Mouse (Mus musculus): Measurements from ENCODE around the gene Nrros. TPM values are rescaled to one million over a fixed set of nuclear protein-coding genes. Genes with fewer than 3 reads are reported as not detected.

Nrros gene
- 263 to 290 TPM (median 275 TPM) in 4 replicates for total RNA-seq (2023)

DNA sequence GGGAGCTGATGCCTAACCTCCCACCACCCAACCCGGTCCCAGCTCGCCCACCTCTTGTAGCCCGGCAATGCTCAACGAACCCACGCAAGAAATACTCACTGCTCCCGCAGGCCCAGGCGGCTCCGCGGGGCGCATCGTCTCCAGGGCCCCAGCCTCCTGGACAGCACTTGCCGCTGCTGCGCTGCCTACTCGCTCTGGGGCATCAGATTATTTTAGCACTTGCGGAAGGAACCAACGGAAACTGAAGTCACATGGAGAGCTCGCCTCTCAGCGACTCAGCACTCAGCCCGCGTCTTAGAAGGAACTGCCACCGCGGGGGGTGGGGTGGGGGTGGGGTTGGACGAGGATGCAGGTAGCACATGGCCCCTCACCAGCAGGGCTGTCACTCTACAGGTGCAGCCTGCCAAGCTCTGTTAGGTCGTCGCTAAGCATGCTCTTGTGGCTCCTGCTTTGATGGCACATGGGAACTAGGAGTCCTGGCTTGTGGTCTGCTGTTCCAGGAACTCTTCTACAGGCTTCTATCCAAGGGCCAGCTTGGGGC is at the start of gene Nrros:
TSS of gene Nrros (minus strand) at position 314 of the 541 bp plus-strand sequence.

DNA sequence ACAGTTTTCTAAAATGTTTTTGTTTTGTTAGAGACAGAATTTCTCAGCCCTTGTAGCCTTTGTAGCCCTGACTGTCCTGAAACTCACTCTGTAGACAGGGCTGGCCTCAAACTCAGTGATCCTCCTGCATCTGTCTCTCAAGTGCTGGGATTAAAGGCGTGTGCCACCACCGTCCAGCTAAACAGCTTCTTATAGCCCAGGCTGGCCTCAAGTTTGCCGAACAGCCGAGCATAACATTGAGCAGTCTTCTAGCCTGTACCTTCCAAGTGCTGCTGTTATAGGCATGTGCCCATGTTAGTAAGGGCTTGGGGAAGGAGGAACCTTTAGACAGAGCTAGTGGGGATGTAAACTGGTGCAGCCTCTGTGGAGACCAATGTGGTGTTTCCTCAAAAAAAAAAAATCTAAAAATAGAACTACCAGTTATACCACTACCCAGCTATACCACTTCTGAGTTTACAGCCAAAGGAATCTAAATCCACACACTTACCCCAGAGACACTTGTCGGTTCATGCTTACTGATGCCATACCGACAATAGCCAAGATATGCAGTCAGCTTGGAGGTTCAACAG is 14.0 kb upstream of the Nrros start, which contains the start of gene Bex6:
TSS of gene Bex6 (plus strand) at position 491 of the 569 bp plus-strand sequence.

DNA sequence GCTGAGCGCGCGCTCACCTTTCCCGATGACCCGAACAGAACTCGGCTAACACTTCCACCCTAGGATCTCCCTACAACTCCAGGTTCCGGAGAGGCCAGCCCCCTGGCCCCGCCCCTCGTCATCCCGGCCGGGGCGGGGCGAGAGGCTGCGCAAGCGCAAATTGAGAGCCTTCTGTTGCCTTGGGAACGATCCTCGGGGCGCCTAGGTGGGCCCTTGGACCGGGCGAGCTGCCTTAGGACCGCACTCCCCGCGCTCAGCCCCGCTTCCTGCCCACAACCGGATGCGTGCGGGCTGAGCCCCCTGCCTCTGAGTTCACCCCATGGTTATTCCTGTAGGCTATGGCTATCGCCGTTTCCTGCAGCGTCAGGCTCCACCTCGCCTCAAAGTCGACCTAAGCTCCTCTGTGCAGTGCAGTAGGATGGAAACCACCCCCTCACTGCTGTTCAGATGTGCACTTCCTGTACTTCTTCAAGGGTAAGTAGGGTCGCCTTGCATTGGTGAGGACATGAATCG is 65.7 kb downstream of the Nrros start, which contains the start of the genes Pigx and Cep19:
TSS of gene Pigx (minus strand) at position 103 of the 513 bp plus-strand sequence.
TSS of gene Cep19 (plus strand) at position 163 of the 513 bp plus-strand sequence.

Other genes starting within 250 kb of the Nrros start
- not detected in 4 replicates for gene Pigz, start 231.7 kb downstream of the Nrros start, total RNA-seq (2023)
- gene 0610012G03Rik, start 217.1 kb downstream of the Nrros start, total RNA-seq (2023) = 13.9 to 18.6 TPM (median 17.0 TPM) in 4 replicates
- gene Ncbp2, start 217.1 kb downstream of the Nrros start, total RNA-seq (2023) = 17.8 to 24.6 TPM (median 23.0 TPM) in 4 replicates
- gene Senp5, start 162.3 kb downstream of the Nrros start, total RNA-seq (2023) = 29.2 to 32.6 TPM (median 32.3 TPM) in 4 replicates
- gene Pak2, start 86.3 kb downstream of the Nrros start, total RNA-seq (2023) = 76.5 to 83.8 TPM (median 78.1 TPM) in 4 replicates
- 21.0 to 31.7 TPM (median 25.0 TPM) in 4 replicates for gene Pigx, start 65.9 kb downstream of the Nrros start, total RNA-seq (2023)
- gene Cep19, start 65.8 kb downstream of the Nrros start, total RNA-seq (2023) = 3.0 to 5.2 TPM (median 4.4 TPM) in 4 replicates
- gene Bex6, start 14.2 kb upstream of the Nrros start, total RNA-seq (2023) = not detected in 4 replicates
- 8.4 to 10.4 TPM (median 9.4 TPM) in 4 replicates for gene Fbxo45, start 81.6 kb upstream of the Nrros start, total RNA-seq (2023)
- gene Wdr53, start 81.6 kb upstream of the Nrros start, total RNA-seq (2023) = 10.2 to 12.1 TPM (median 11.1 TPM) in 4 replicates
- gene Smco1, start 105.9 kb upstream of the Nrros start, total RNA-seq (2023) = 0.83 to 1.7 TPM (median 0.96 TPM) in 4 replicates
- 14.1 to 18.5 TPM (median 16.5 TPM) in 4 replicates for gene Rnf168, start 111.9 kb upstream of the Nrros start, total RNA-seq (2023)
- gene Ubxn7, start 166.7 kb upstream of the Nrros start, total RNA-seq (2023) = 52.4 to 83.7 TPM (median 65.5 TPM) in 4 replicates
- not detected in 4 replicates for gene Tm4sf19, start 234.9 kb upstream of the Nrros start, total RNA-seq (2023)